Mouse (Mus musculus): ENCODE measurements around the gene Chit1. TPM values are rescaled to one million over a fixed set of nuclear protein-coding genes. Genes with fewer than 3 reads are reported as not detected.

The Chit1 gene
- polyA plus RNA-seq, 1 experiment from 2014 or later: 1.7 TPM

- Histone ChIP-seq H3K4me1 (ENCODE audit: control insufficient read depth, insufficient read depth, low read length) (peaks cover 48% of the 10 kb centered on the region), H3K27me3 (ENCODE audit: control insufficient read depth, insufficient read depth, low read length) (no peaks in the 10 kb centered on the region), H3K27ac (ENCODE audit: low read depth, low read length) (peak overlapping the region; percentile 83), H3K4me2 (peak overlapping the region; percentile 67), H3K36me3 (ENCODE audit: control insufficient read depth, insufficient read depth, low read length) (no peaks in the 10 kb centered on the region), H3K4me3 (ENCODE audit: low read depth, low read length) (no peak overlapping the region; the same call in 1 of the 2 replicates), H3K9me3 (replicated peaks; ENCODE audit: control insufficient read depth, low read length) (no peaks in the 10 kb centered on the region), H3K9ac (ENCODE audit: low read depth, low read length) (peak overlapping the region; percentile 73)
- WGBS (ENCODE audit: insufficient replicate concordance): 62% methylated on average over 13 of the region's 13 CpGs
- ATAC-seq (replicated peaks; ENCODE audit: insufficient number of reproducible peaks, low FRiP score, low TSS enrichment): no peak
Measured at GRCm38 (mm10) chr1:134093771-134094526, 17.1 kb upstream of the Chit1 start.

- H3K27me3 ChIP-seq (ENCODE audit: control insufficient read depth, insufficient read depth, low read length): no peaks in the 10 kb centered on the region
- peaks cover 58% of the 10 kb centered on the region for H3K4me1 ChIP-seq (ENCODE audit: control insufficient read depth, insufficient read depth, low read length)
- 55% methylated on average over 7 of the region's 7 CpGs for WGBS (ENCODE audit: insufficient replicate concordance)
- no peak for ATAC-seq (replicated peaks; ENCODE audit: insufficient number of reproducible peaks, low FRiP score, low TSS enrichment)
- H3K36me3 ChIP-seq (ENCODE audit: control insufficient read depth, insufficient read depth, low read length): no peaks in the 10 kb centered on the region
- H3K27ac ChIP-seq (ENCODE audit: low read depth, low read length): no peak overlapping the region
- no peak overlapping the region for H3K9ac ChIP-seq (ENCODE audit: low read depth, low read length)
- no peaks in the 10 kb centered on the region for H3K9me3 ChIP-seq (replicated peaks; ENCODE audit: control insufficient read depth, low read length)
- no peak overlapping the region for H3K4me2 ChIP-seq
- H3K4me3 ChIP-seq (ENCODE audit: low read depth, low read length): no peak overlapping the region
Measured at GRCm38 (mm10) chr1:134095033-134095612, 15.9 kb upstream of the Chit1 start.

GRCm38 (mm10) chr1:134095721-134096120 lies 15.3 kb upstream of the Chit1 start:
- Histone ChIP-seq H3K27me3 (ENCODE audit: control insufficient read depth, insufficient read depth, low read length) (no peaks in the 10 kb centered on the region), H3K27ac (ENCODE audit: low read depth, low read length) (no peak overlapping the region), H3K9ac (ENCODE audit: low read depth, low read length) (no peak overlapping the region), H3K4me3 (ENCODE audit: low read depth, low read length) (no peak overlapping the region), H3K9me3 (replicated peaks; ENCODE audit: control insufficient read depth, low read length) (no peaks in the 10 kb centered on the region), H3K4me2 (no peak overlapping the region), H3K36me3 (ENCODE audit: control insufficient read depth, insufficient read depth, low read length) (no peaks in the 10 kb centered on the region), H3K4me1 (ENCODE audit: control insufficient read depth, insufficient read depth, low read length) (peaks cover 62% of the 10 kb centered on the region)
- ATAC-seq (replicated peaks; ENCODE audit: insufficient number of reproducible peaks, low FRiP score, low TSS enrichment): no peak
- 80% methylated on average over 4 of the region's 4 CpGs for WGBS (ENCODE audit: insufficient replicate concordance)

GRCm38 (mm10) chr1:134096264-134096934 lies 14.6 kb upstream of the Chit1 start:
- H3K9me3 ChIP-seq (replicated peaks; ENCODE audit: control insufficient read depth, low read length): no peaks in the 10 kb centered on the region
- H3K4me1 ChIP-seq (ENCODE audit: control insufficient read depth, insufficient read depth, low read length): peaks cover 62% of the 10 kb centered on the region
- H3K4me3 ChIP-seq (ENCODE audit: low read depth, low read length): no peak overlapping the region
- H3K9ac ChIP-seq (ENCODE audit: low read depth, low read length): no peak overlapping the region
- H3K27ac ChIP-seq (ENCODE audit: low read depth, low read length): no peak overlapping the region
- H3K27me3 ChIP-seq (ENCODE audit: control insufficient read depth, insufficient read depth, low read length): no peaks in the 10 kb centered on the region
- 64% methylated on average over 14 of the region's 14 CpGs for WGBS (ENCODE audit: insufficient replicate concordance)
- H3K36me3 ChIP-seq (ENCODE audit: control insufficient read depth, insufficient read depth, low read length): no peaks in the 10 kb centered on the region
- H3K4me2 ChIP-seq: 0 out of 2 replicates have a peak overlapping the region, but pooled peaks have one; percentile 1
- ATAC-seq (replicated peaks; ENCODE audit: insufficient number of reproducible peaks, low FRiP score, low TSS enrichment): no peak

GRCm38 (mm10) chr1:134097080-134097855 lies 13.8 kb upstream of the Chit1 start:
- H3K36me3 ChIP-seq (ENCODE audit: control insufficient read depth, insufficient read depth, low read length): no peaks in the 10 kb centered on the region
- peaks cover 59% of the 10 kb centered on the region for H3K4me1 ChIP-seq (ENCODE audit: control insufficient read depth, insufficient read depth, low read length)
- H3K9me3 ChIP-seq (replicated peaks; ENCODE audit: control insufficient read depth, low read length): no peaks in the 10 kb centered on the region
- H3K9ac ChIP-seq (ENCODE audit: low read depth, low read length): no peak overlapping the region
- H3K27ac ChIP-seq (ENCODE audit: low read depth, low read length): peak overlapping the region; percentile 96
- H3K27me3 ChIP-seq (ENCODE audit: control insufficient read depth, insufficient read depth, low read length): no peaks in the 10 kb centered on the region
- WGBS (ENCODE audit: insufficient replicate concordance): 83% methylated on average over 7 of the region's 7 CpGs
- no peak for ATAC-seq (replicated peaks; ENCODE audit: insufficient number of reproducible peaks, low FRiP score, low TSS enrichment)
- 0 out of 2 replicates have a peak overlapping the region, but pooled peaks have one; percentile 1 for H3K4me2 ChIP-seq
- no peak overlapping the region for H3K4me3 ChIP-seq (ENCODE audit: low read depth, low read length)

- H3K9ac ChIP-seq (ENCODE audit: low read depth, low read length): peak overlapping the region; percentile 78
- peak overlapping the region; percentile 40 for H3K4me3 ChIP-seq (ENCODE audit: low read depth, low read length)
Measured at GRCm38 (mm10) chr1:134097956-134098725, 12.9 kb upstream of the Chit1 start.

GRCm38 (mm10) chr1:134098726-134099515 lies 12.1 kb upstream of the Chit1 start:
- no peaks in the 10 kb centered on the region for H3K9me3 ChIP-seq (replicated peaks; ENCODE audit: control insufficient read depth, low read length)
- peak overlapping the region; percentile 40 for H3K4me3 ChIP-seq (ENCODE audit: low read depth, low read length)
- no peaks in the 10 kb centered on the region for H3K27me3 ChIP-seq (ENCODE audit: control insufficient read depth, insufficient read depth, low read length)
- 1% methylated on average over 17 of the region's 17 CpGs for WGBS (ENCODE audit: insufficient replicate concordance)
- peak overlapping the region; percentile 78 for H3K9ac ChIP-seq (ENCODE audit: low read depth, low read length)
- peaks cover 51% of the 10 kb centered on the region for H3K4me1 ChIP-seq (ENCODE audit: control insufficient read depth, insufficient read depth, low read length)
- ATAC-seq (replicated peaks; ENCODE audit: insufficient number of reproducible peaks, low FRiP score, low TSS enrichment): peak; percentile 88
- H3K4me2 ChIP-seq: peak overlapping the region; percentile 74
- H3K27ac ChIP-seq (ENCODE audit: low read depth, low read length): peak overlapping the region; percentile 96
- no peaks in the 10 kb centered on the region for H3K36me3 ChIP-seq (ENCODE audit: control insufficient read depth, insufficient read depth, low read length)

More at GRCm38 (mm10) chr1:134097956-134098725, 12.9 kb upstream of the Chit1 start:
- Histone ChIP-seq H3K27me3 (ENCODE audit: control insufficient read depth, insufficient read depth, low read length) (no peaks in the 10 kb centered on the region), H3K4me2 (peak overlapping the region; percentile 74), H3K27ac (ENCODE audit: low read depth, low read length) (peak overlapping the region; percentile 96), H3K4me1 (ENCODE audit: control insufficient read depth, insufficient read depth, low read length) (peaks cover 54% of the 10 kb centered on the region), H3K9me3 (replicated peaks; ENCODE audit: control insufficient read depth, low read length) (no peaks in the 10 kb centered on the region), H3K36me3 (ENCODE audit: control insufficient read depth, insufficient read depth, low read length) (no peaks in the 10 kb centered on the region)
- no peak for ATAC-seq (replicated peaks; ENCODE audit: insufficient number of reproducible peaks, low FRiP score, low TSS enrichment)
- 41% methylated on average over 13 of the region's 13 CpGs for WGBS (ENCODE audit: insufficient replicate concordance)
